Mouse (Mus musculus): ENCODE measurements at regions not wholly inside any gene's neighbourhood (a gene's known extent, or its start where the extent isn't known, plus 50 kb on each side); places are given as distances from the start of the nearest gene placed in this dataset.

GRCm38 (mm10) chr1:92370842-92371241 is 102.8 kb downstream of the Ndufa10 start:
- peaks cover 66% of the 10 kb centered on the region for H3K27me3 ChIP-seq (replicated peaks)
- no peaks in the 10 kb centered on the region for H3K4me1 ChIP-seq (ENCODE audit: control insufficient read depth in 1 of 2, insufficient read depth in 2 of 2)
- H3K4me2 ChIP-seq (ENCODE audit: insufficient read depth, low read depth, poor library complexity, severe bottlenecking) = no peak overlapping the region
- in situ Hi-C loops (cut with MboI; ENCODE audit: low pct_ligation_motif_present, low pct_unique_long_range_greater_than_20kb, low sequenced_read_pairs) (no loop called here), dilution Hi-C loops (cut with MboI; ENCODE audit: extremely low pct_ligation_motif_present, extremely low pct_unique_long_range_greater_than_20kb, low sequenced_read_pairs) (no loop called here)
- H3K9me3 ChIP-seq (replicated peaks; ENCODE audit: low read length) = peaks cover 8% of the 10 kb centered on the region
- H3K36me3 ChIP-seq (replicated peaks in 1 of 2; ENCODE audit: control insufficient read depth in 1 of 2, insufficient read depth in 1 of 2, low read length in 1 of 2) = no peaks in the 10 kb centered on the region
- H3K9ac ChIP-seq (ENCODE audit: insufficient read depth, low read depth) = no peak overlapping the region
- H3K4me3 ChIP-seq (replicated peaks in 1 of 3; ENCODE audit: low read depth in 2 of 3, low read length in 2 of 3, poor library complexity in 1 of 3) = no peak overlapping the region
- no peaks in the 10 kb centered on the region for H3K79me2 ChIP-seq (replicated peaks; ENCODE audit: control insufficient read depth, extremely low read depth, insufficient read depth, poor library complexity, severe bottlenecking)
- TF ChIP-seq USF1 (IDR thresholded peaks at IDR 0.05; ENCODE audit: low read depth, low read length) (no peak), POLR2AphosphoS2 (IDR thresholded peaks at IDR 0.05; ENCODE audit: low read depth, low read length) (no peak), USF2 (conservative IDR thresholded peaks at IDR 0.05; ENCODE audit: low read depth, low read length) (no peak), TCF12 (IDR thresholded peaks at IDR 0.05; ENCODE audit: low read depth, low read length) (no peak), NELFE (IDR thresholded peaks at IDR 0.05; ENCODE audit: low read depth, low read length) (no peak), MAX (IDR thresholded peaks at IDR 0.05; ENCODE audit: low read length) (no peak), PAX5 (IDR thresholded peaks at IDR 0.05; ENCODE audit: low read length) (no peak), POLR2A (IDR thresholded peaks at IDR 0.05; ENCODE audit: low read depth, low read length) (no peak), IRF4 (IDR thresholded peaks at IDR 0.05; ENCODE audit: low read depth, low read length) (no peak)
- DNase-seq (ENCODE audit: extremely low read depth) = no peak
- no peak overlapping the region for H3K27ac ChIP-seq (ENCODE audit: insufficient read depth, low read depth)

GRCm38 (mm10) chr1:92369972-92370371 is 103.7 kb downstream of the Ndufa10 start:
- Histone ChIP-seq H3K4me3 (replicated peaks in 1 of 3; ENCODE audit: low read depth in 2 of 3, low read length in 2 of 3, poor library complexity in 1 of 3) (no peak overlapping the region), H3K4me1 (ENCODE audit: control insufficient read depth in 1 of 2, insufficient read depth in 2 of 2) (no peaks in the 10 kb centered on the region), H3K79me2 (replicated peaks; ENCODE audit: control insufficient read depth, extremely low read depth, insufficient read depth, poor library complexity, severe bottlenecking) (no peaks in the 10 kb centered on the region), H3K36me3 (replicated peaks in 1 of 2; ENCODE audit: control insufficient read depth in 1 of 2, insufficient read depth in 1 of 2, low read length in 1 of 2) (no peaks in the 10 kb centered on the region), H3K27me3 (replicated peaks) (peaks cover 68% of the 10 kb centered on the region), H3K4me2 (ENCODE audit: insufficient read depth, low read depth, poor library complexity, severe bottlenecking) (no peak overlapping the region), H3K9ac (ENCODE audit: insufficient read depth, low read depth) (no peak overlapping the region), H3K9me3 (replicated peaks; ENCODE audit: low read length) (peaks cover 8% of the 10 kb centered on the region), H3K27ac (ENCODE audit: insufficient read depth, low read depth) (no peak overlapping the region)
- no peak for TF ChIP-seq PAX5 (IDR thresholded peaks at IDR 0.05; ENCODE audit: low read length)
- TF ChIP-seq POLR2AphosphoS2 (IDR thresholded peaks at IDR 0.05; ENCODE audit: low read depth, low read length) = no peak
- TF ChIP-seq CHD1 (IDR thresholded peaks at IDR 0.05; ENCODE audit: low read depth, low read length) = no peak
- TF ChIP-seq KAT2A (IDR thresholded peaks at IDR 0.05; ENCODE audit: insufficient replicate concordance, low read length) = no peak
- TF ChIP-seq MYC (IDR thresholded peaks at IDR 0.05; ENCODE audit: low read depth, low read length) = no peak
- in situ Hi-C loops (cut with MboI; ENCODE audit: low pct_ligation_motif_present, low pct_unique_long_range_greater_than_20kb, low sequenced_read_pairs) = no loop called here
- dilution Hi-C loops (cut with MboI; ENCODE audit: extremely low pct_ligation_motif_present, extremely low pct_unique_long_range_greater_than_20kb, low sequenced_read_pairs) = no loop called here
- no peak for DNase-seq (ENCODE audit: extremely low read depth)

- TF ChIP-seq BHLHE40 (IDR thresholded peaks at IDR 0.05; ENCODE audit: low read depth, low read length) (no peak), CHD1 (IDR thresholded peaks at IDR 0.05; ENCODE audit: low read depth, low read length) (no peak), MAZ (IDR thresholded peaks at IDR 0.05; ENCODE audit: low read depth, low read length) (no peak), HCFC1 (IDR thresholded peaks at IDR 0.05; ENCODE audit: low read depth, low read length) (no peak), EP300 (IDR thresholded peaks at IDR 0.05; ENCODE audit: low read length) (no peak), RAD21 (IDR thresholded peaks at IDR 0.05; ENCODE audit: low read depth, low read length) (no peak)
- H3K27ac ChIP-seq (ENCODE audit: insufficient read depth, low read depth) = no peak overlapping the region
- H3K9me3 ChIP-seq (replicated peaks; ENCODE audit: low read length) = peaks cover 3% of the 10 kb centered on the region
- no peaks in the 10 kb centered on the region for H3K36me3 ChIP-seq (replicated peaks in 1 of 2; ENCODE audit: control insufficient read depth in 1 of 2, insufficient read depth in 1 of 2, low read length in 1 of 2)
- no peaks in the 10 kb centered on the region for H3K4me1 ChIP-seq (ENCODE audit: control insufficient read depth in 1 of 2, insufficient read depth in 2 of 2)
- H3K9ac ChIP-seq (ENCODE audit: insufficient read depth, low read depth) = no peak overlapping the region
- no peak for DNase-seq (ENCODE audit: extremely low read depth)
- dilution Hi-C loops (cut with MboI; ENCODE audit: extremely low pct_ligation_motif_present, extremely low pct_unique_long_range_greater_than_20kb, low sequenced_read_pairs) (no loop called here), in situ Hi-C loops (cut with MboI; ENCODE audit: low pct_ligation_motif_present, low pct_unique_long_range_greater_than_20kb, low sequenced_read_pairs) (no loop called here)
- peaks cover 81% of the 10 kb centered on the region for H3K27me3 ChIP-seq (replicated peaks)
- no peak overlapping the region for H3K4me2 ChIP-seq (ENCODE audit: insufficient read depth, low read depth, poor library complexity, severe bottlenecking)
- H3K4me3 ChIP-seq (replicated peaks in 1 of 3; ENCODE audit: low read depth in 2 of 3, low read length in 2 of 3, poor library complexity in 1 of 3) = no peak overlapping the region
- no peaks in the 10 kb centered on the region for H3K79me2 ChIP-seq (replicated peaks; ENCODE audit: control insufficient read depth, extremely low read depth, insufficient read depth, poor library complexity, severe bottlenecking)
Measured at GRCm38 (mm10) chr1:92366249-92366648, 107.4 kb downstream of the Ndufa10 start.

All from CH12.LX (cell line).